Mouse (Mus musculus): Measurements from ENCODE around the gene Slc41a2. TPM values are rescaled to one million over a fixed set of nuclear protein-coding genes. Genes with fewer than 3 reads are reported as not detected.

The Slc41a2 gene
- polyA plus RNA-seq (2015; fragmentation: Nextera tagmentation; extraction: Ambion mirVana) = 0.20 and 0.76 TPM in 2 replicates

GRCm38 (mm10) chr10:83337159-83337951, at the start of gene Slc41a2:
Slc41a2 (minus strand) TSS chr10:83337882.
- peak within 1 kb of the TSS; percentile 86 for H3K4me2 ChIP-seq (ENCODE audit: low read depth, low read length)
- peaks cover 48% of the 10 kb centered on the region for H3K27me3 ChIP-seq (ENCODE audit: insufficient read depth, low read length)
- no peaks in the 10 kb centered on the region for H3K9me3 ChIP-seq (ENCODE audit: low read length)
- TF ChIP-seq CTCF (IDR thresholded peaks at IDR 0.05; ENCODE audit: low read depth) = no peak
- no peak for TF ChIP-seq EP300 (IDR thresholded peaks at IDR 0.05; ENCODE audit: low read depth)
- 1% methylated on average over 57 of the region's 102 CpGs for WGBS (ENCODE audit: insufficient replicate concordance)
- H3K4me3 ChIP-seq (ENCODE audit: low read depth, low read length) = peak within 1 kb of the TSS; percentile 45
- ATAC-seq (peak; percentile 62), DNase-seq (peak; percentile 52)
- peak within 1 kb of the TSS; percentile 16 for H3K9ac ChIP-seq (replicated peaks)
- H3K27ac ChIP-seq (ENCODE audit: low read depth) = no peak within 1 kb of the TSS
- no peaks in the 10 kb centered on the region for H3K36me3 ChIP-seq (replicated peaks; ENCODE audit: insufficient read depth, low read length)
- no peaks in the 10 kb centered on the region for H3K4me1 ChIP-seq (ENCODE audit: insufficient read depth)

GRCm38 (mm10) chr10:83385330-83385910, 47.7 kb upstream of the Slc41a2 start:
- Histone ChIP-seq H3K36me3 (replicated peaks; ENCODE audit: insufficient read depth, low read length) (no peaks in the 10 kb centered on the region; the same call in 1 of the 2 replicates), H3K9me3 (ENCODE audit: low read length) (no peaks in the 10 kb centered on the region; the same call in 1 of the 2 replicates), H3K9ac (replicated peaks) (no peak overlapping the region), H3K4me2 (ENCODE audit: low read depth, low read length) (no peak overlapping the region), H3K4me1 (ENCODE audit: insufficient read depth) (no peaks in the 10 kb centered on the region), H3K27me3 (ENCODE audit: insufficient read depth, low read length) (no peaks in the 10 kb centered on the region), H3K27ac (ENCODE audit: low read depth) (no peak overlapping the region), H3K4me3 (ENCODE audit: low read depth, low read length) (no peak overlapping the region)
- TF ChIP-seq EP300 (IDR thresholded peaks at IDR 0.05; ENCODE audit: low read depth) (no peak), CTCF (IDR thresholded peaks at IDR 0.05; ENCODE audit: low read depth) (no peak)
- no peak for ATAC-seq
- DNase-seq = no peak
- 82% methylated on average over 7 of the region's 7 CpGs for WGBS (ENCODE audit: insufficient replicate concordance)

GRCm38 (mm10) chr10:83384456-83385215, 47.0 kb upstream of the Slc41a2 start:
- DNase-seq = no peak
- H3K9ac ChIP-seq (replicated peaks) = no peak overlapping the region

GRCm38 (mm10) chr10:83383863-83384262, 46.2 kb upstream of the Slc41a2 start:
- Histone ChIP-seq H3K4me3 (ENCODE audit: low read depth, low read length) (no peak overlapping the region), H3K27ac (ENCODE audit: low read depth) (no peak overlapping the region), H3K9ac (replicated peaks) (no peak overlapping the region), H3K9me3 (ENCODE audit: low read length) (no peaks in the 10 kb centered on the region; the same call in 1 of the 2 replicates), H3K4me2 (ENCODE audit: low read depth, low read length) (no peak overlapping the region), H3K27me3 (ENCODE audit: insufficient read depth, low read length) (no peaks in the 10 kb centered on the region), H3K36me3 (replicated peaks; ENCODE audit: insufficient read depth, low read length) (no peaks in the 10 kb centered on the region; the same call in 1 of the 2 replicates), H3K4me1 (ENCODE audit: insufficient read depth) (no peaks in the 10 kb centered on the region)
- WGBS (ENCODE audit: insufficient replicate concordance) = 84% methylated on average over 12 of the region's 13 CpGs
- TF ChIP-seq EP300 (IDR thresholded peaks at IDR 0.05; ENCODE audit: low read depth) (no peak), CTCF (IDR thresholded peaks at IDR 0.05; ENCODE audit: low read depth) (no peak)
- no peak for ATAC-seq
- DNase-seq = peak; percentile 14

More at GRCm38 (mm10) chr10:83384456-83385215, 47.0 kb upstream of the Slc41a2 start:
- TF ChIP-seq EP300 (IDR thresholded peaks at IDR 0.05; ENCODE audit: low read depth) (peak; percentile 30; the same call in 1 of the 2 replicates), CTCF (IDR thresholded peaks at IDR 0.05; ENCODE audit: low read depth) (no peak)
- Histone ChIP-seq H3K27me3 (ENCODE audit: insufficient read depth, low read length) (no peaks in the 10 kb centered on the region), H3K4me3 (ENCODE audit: low read depth, low read length) (no peak overlapping the region), H3K27ac (ENCODE audit: low read depth) (no peak overlapping the region), H3K36me3 (replicated peaks; ENCODE audit: insufficient read depth, low read length) (no peaks in the 10 kb centered on the region; the same call in 1 of the 2 replicates), H3K9me3 (ENCODE audit: low read length) (no peaks in the 10 kb centered on the region; the same call in 1 of the 2 replicates), H3K4me2 (ENCODE audit: low read depth, low read length) (no peak overlapping the region), H3K4me1 (ENCODE audit: insufficient read depth) (no peaks in the 10 kb centered on the region)
- ATAC-seq = peak; percentile 23; the same call in 1 of the 2 replicates
- 76% methylated on average over 8 of the region's 8 CpGs for WGBS (ENCODE audit: insufficient replicate concordance)

GRCm38 (mm10) chr10:83382988-83383387, 45.3 kb upstream of the Slc41a2 start:
- no peak overlapping the region for H3K4me3 ChIP-seq (ENCODE audit: low read depth, low read length)
- no peaks in the 10 kb centered on the region for H3K27me3 ChIP-seq (ENCODE audit: insufficient read depth, low read length)
- no peak overlapping the region for H3K27ac ChIP-seq (ENCODE audit: low read depth)
- no peak overlapping the region for H3K9ac ChIP-seq (replicated peaks)
- ATAC-seq = no peak
- 41% methylated on average over 2 of the region's 2 CpGs for WGBS (ENCODE audit: insufficient replicate concordance)
- H3K4me1 ChIP-seq (ENCODE audit: insufficient read depth) = no peaks in the 10 kb centered on the region
- no peak for DNase-seq
- TF ChIP-seq CTCF (IDR thresholded peaks at IDR 0.05; ENCODE audit: low read depth) (no peak), EP300 (IDR thresholded peaks at IDR 0.05; ENCODE audit: low read depth) (no peak)
- no peaks in the 10 kb centered on the region; the same call in 1 of the 2 replicates for H3K36me3 ChIP-seq (replicated peaks; ENCODE audit: insufficient read depth, low read length)
- no peak overlapping the region for H3K4me2 ChIP-seq (ENCODE audit: low read depth, low read length)
- H3K9me3 ChIP-seq (ENCODE audit: low read length) = no peaks in the 10 kb centered on the region; the same call in 1 of the 2 replicates

Data from liver, postnatal 0 days (tissue).